Mouse (Mus musculus) skeletal muscle tissue, postnatal 0 days (tissue): ENCODE measurements around the gene Lingo4. TPM values are rescaled to one million over a fixed set of nuclear protein-coding genes. Genes with fewer than 3 reads are reported as not detected.

Experiments used
- polyA plus RNA-seq: library from polyadenylated mRNA; unstranded; fragments of >200 nt; fragmentation: Nextera tagmentation; extraction: Ambion mirVana; gene quantifications from 2 replicates; pipeline ENCODE4 v1.2.1, GENCODE M21; 2015

The Lingo4 gene
- polyA plus RNA-seq: 0.35 and 0.40 TPM in 2 replicates

GRCm38 (mm10) chr3:94398217-94398616, at the start of gene Lingo4:
Gene Lingo4, plus strand, starts transcription at chr3:94398517.

GRCm38 (mm10) chr3:94362138-94362537, 36.2 kb upstream of the Lingo4 start, which contains the start of gene C2cd4d:
Gene C2cd4d, plus strand, starts transcription at chr3:94362438.

GRCm38 (mm10) chr3:94372641-94373040, 25.7 kb upstream of the Lingo4 start, which contains the start of gene Rorc:
Gene Rorc, plus strand, starts transcription at chr3:94372794.

DNA sequence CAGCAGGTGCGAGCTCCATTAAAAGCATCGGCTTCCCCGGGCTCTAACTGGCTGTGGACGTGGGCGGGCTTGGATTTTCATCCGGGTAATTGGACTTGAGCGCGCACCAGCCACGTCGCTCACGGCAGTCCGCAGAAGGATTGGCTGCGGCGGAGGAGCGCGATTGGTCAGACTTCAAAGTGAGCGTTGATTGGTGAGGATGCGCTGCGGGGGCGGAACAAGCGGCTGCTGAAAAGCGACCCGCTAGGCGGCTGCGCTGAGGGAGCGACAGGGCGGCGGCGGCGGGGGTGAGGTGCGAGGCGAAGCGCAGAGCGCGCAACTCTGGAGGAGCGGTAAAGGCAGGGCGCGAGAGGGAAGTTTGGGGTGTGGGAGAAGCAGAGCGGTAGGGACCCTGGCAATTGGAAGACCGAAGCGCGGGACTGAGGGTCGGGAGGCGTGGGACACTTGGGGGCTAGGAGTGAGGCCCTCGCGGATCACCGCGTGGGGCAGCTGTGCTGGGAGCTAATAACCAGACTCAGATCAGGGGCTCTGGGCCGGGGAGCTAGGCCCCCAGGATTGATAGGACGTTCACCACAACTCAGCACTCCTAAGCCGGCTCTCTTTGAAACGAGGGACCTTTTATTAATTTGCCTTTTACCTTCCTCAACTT, 14.8 kb downstream of the Lingo4 start, which contains the start of gene Tdrkh:
Gene Tdrkh, plus strand, starts transcription at position 243 of the 649 bp plus-strand sequence.

DNA sequence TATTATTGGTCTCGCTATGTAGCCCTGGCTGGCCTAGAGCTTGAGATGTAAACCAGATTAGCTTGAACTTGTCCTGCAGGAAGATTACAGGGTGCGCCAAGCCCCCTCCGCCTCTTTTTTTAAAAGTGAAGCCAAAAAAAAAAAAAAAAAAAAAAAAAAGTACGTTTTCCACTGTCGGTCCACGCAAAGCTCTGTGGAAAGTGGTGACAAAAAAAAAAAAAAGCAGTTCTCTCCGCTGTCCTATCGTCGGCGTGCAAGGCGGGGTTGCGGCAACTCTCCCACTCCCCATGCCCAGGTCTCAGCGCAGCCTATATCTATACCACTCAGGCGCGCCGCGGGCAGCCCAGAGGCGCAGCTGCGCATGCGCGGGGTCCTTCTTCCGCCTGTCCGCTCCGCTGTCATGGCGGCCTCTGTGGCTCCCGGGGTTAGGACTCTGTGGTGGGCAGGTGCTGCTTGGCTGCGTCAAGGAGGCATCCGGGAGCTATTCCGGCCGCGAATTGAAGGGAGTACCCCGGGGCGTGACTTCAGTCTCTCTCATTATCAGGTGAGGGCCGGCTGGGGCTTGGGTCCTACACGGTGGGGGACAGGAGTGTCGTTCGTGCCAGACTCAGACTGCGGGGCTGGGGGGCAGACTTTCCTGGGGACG, 44.8 kb downstream of the Lingo4 start, which contains the start of gene Mrpl9:
Gene Mrpl9, plus strand, starts transcription at position 368 of the 646 bp plus-strand sequence.

GRCm38 (mm10) chr3:94443597-94443964, 45.3 kb downstream of the Lingo4 start, which contains the start of gene Oaz3:
Gene Oaz3, minus strand, starts transcription at chr3:94443915.

Other genes starting within 250 kb of the Lingo4 start
- not detected in 2 replicates for gene Gm10696, start 220.3 kb upstream of the Lingo4 start, polyA plus RNA-seq
- gene Gm5286, start 201.8 kb upstream of the Lingo4 start, polyA plus RNA-seq: not detected in 2 replicates
- gene Gm4778, start 134.5 kb upstream of the Lingo4 start, polyA plus RNA-seq: not detected in 2 replicates
- gene Them4, start 88.4 kb upstream of the Lingo4 start, polyA plus RNA-seq: 10.7 and 11.1 TPM in 2 replicates
- 10.5 TPM in 1 of 2 replicates, not detected in the other for gene Them5, start 56.4 kb upstream of the Lingo4 start, polyA plus RNA-seq
- 1.7 and 1.8 TPM in 2 replicates for gene C2cd4d, start 36.1 kb upstream of the Lingo4 start, polyA plus RNA-seq
- 14.1 and 19.7 TPM in 2 replicates for gene Rorc, start 25.7 kb upstream of the Lingo4 start, polyA plus RNA-seq
- gene Tdrkh, start 14.8 kb downstream of the Lingo4 start, polyA plus RNA-seq: 13.7 and 15.0 TPM in 2 replicates
- gene Mrpl9, start 44.8 kb downstream of the Lingo4 start, polyA plus RNA-seq: 69.6 and 79.0 TPM in 2 replicates
- gene Oaz3, start 45.4 kb downstream of the Lingo4 start, polyA plus RNA-seq: 0.35 and 0.37 TPM in 2 replicates
- gene Celf3, start 79.8 kb downstream of the Lingo4 start, polyA plus RNA-seq: 0.52 and 0.81 TPM in 2 replicates
- 10.3 and 11.1 TPM in 2 replicates for gene Riiad1, start 81.8 kb downstream of the Lingo4 start, polyA plus RNA-seq
- gene Snx27, start 184.2 kb downstream of the Lingo4 start, polyA plus RNA-seq: 16.3 and 17.7 TPM in 2 replicates
- not detected in 2 replicates for gene Gm10972, start 244.6 kb downstream of the Lingo4 start, polyA plus RNA-seq